Mouse (Mus musculus): ENCODE results near the gene Gm9008.

GRCm38 (mm10) chr6:76468194-76468593, 29.4 kb downstream of the Gm9008 start:
- TF ChIP-seq CTCF (IDR thresholded peaks at IDR 0.05; ENCODE audit: insufficient read depth, low read depth, low read length) (no peak), POLR2A (IDR thresholded peaks at IDR 0.05; ENCODE audit: insufficient read depth, low read depth, low read length) (no peak)

All from olfactory bulb, adult 2 months (tissue).